Mouse (Mus musculus) thymus, adult 2 months (tissue): Measurements from ENCODE around the gene Tbc1d16. TPM values are rescaled to one million over a fixed set of nuclear protein-coding genes. Genes with fewer than 3 reads are reported as not detected.

Experiments used
- DNase-seq: peaks from one replicate; pipeline ENCODE4 v3.0.0; 2021
- H3K27ac ChIP-seq: fragments of 200-500 bp; 2 replicates; pipeline ENCODE4 v1.5.1; 2012; ENCODE audit warnings: low read length, control low read depth; ENCODE audit not compliant: control insufficient read depth, insufficient read depth
- H3K27me3 ChIP-seq: fragments of 200-500 bp; 2 replicates; pipeline ENCODE4 v1.6.1; 2012; ENCODE audit warnings: mild to moderate bottlenecking, low read length, moderate library complexity, mixed read lengths; ENCODE audit not compliant: control insufficient read depth, insufficient read depth
- H3K36me3 ChIP-seq: fragments of 200-500 bp; 2 replicates; pipeline ENCODE4 v1.6.1; 2012; ENCODE audit warnings: mild to moderate bottlenecking, low read length, moderate library complexity; ENCODE audit not compliant: control insufficient read depth, insufficient read depth
- H3K4me1 ChIP-seq: fragments of 200-500 bp; replicated peaks from 2 replicates; pipeline ENCODE4 v1.6.1; 2012; ENCODE audit warnings: low read length; ENCODE audit not compliant: control insufficient read depth, insufficient read depth
- H3K4me3 ChIP-seq: fragments of 200-500 bp; 2 replicates; pipeline ENCODE4 v1.5.1; 2012; ENCODE audit warnings: mild to moderate bottlenecking, low read length, control low read depth, moderate library complexity; ENCODE audit not compliant: control insufficient read depth, insufficient read depth
- CTCF ChIP-seq: fragments of 200-500 bp; IDR thresholded peaks from 2 replicates; pipeline ENCODE4 v1.5.1; 2012; ENCODE audit warnings: mild to moderate bottlenecking, control low read depth, low read length, moderate library complexity, borderline replicate concordance; ENCODE audit not compliant: control insufficient read depth, poor library complexity, insufficient read depth; ENCODE audit errors: extremely low read depth
- POLR2A ChIP-seq: fragments of 200-500 bp; IDR thresholded peaks from 2 replicates; pipeline ENCODE4 v1.6.1; 2012; ENCODE audit warnings: mild to moderate bottlenecking, low read length, control low read depth, moderate library complexity; ENCODE audit not compliant: control insufficient read depth, poor library complexity, insufficient read depth; ENCODE audit errors: extremely low read depth
- WGBS: fragments of 180-500 bp; shearing (Covaris S2); methylation state at CpG from one replicate; pipeline ENCODE4 v1.1.7; 2018; 5-methylcytosine and 5-hydroxymethylcytosine counted together
- polyA plus RNA-seq: library from polyadenylated mRNA; depleted of rRNA; stranded (reverse); fragments of >200 nt; gene quantifications from 2 replicates; pipeline ENCODE4 v1.2.3, GENCODE M21; 2012

The Tbc1d16 gene
- polyA plus RNA-seq, 1 experiment: 12.0 TPM

DNA sequence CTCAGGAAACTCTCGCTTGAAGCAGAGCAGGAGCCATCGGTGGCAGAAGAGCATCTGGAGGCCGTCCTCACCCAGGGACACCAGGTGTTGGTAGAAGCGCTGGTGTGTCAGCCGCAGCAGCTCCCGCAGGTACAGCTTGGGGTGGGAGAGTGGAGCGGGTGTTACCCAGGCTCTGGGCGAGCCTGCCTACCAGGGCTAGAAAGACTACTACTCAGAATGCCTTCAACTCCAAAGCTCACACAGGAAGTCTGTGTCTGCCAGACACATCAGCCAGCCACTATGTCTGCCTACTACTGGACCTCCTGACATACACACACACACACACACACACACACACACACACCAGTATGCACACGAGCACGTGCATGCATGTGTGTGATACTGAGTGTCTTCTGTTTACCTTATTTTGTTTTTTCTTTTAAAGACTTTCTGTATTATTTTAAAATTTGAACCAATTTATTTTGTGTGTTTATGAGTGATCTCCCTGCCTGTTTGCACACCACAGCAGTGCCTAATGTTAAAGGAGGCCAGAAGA, 77.2 kb downstream of the Tbc1d16 start:
- H3K27ac ChIP-seq: no peak overlapping the region
- DNase-seq: no peak
- TF ChIP-seq POLR2A (no peak), CTCF (no peak)
- no peaks in the 10 kb centered on the region for H3K36me3 ChIP-seq
- no peak overlapping the region; the same call in 1 of the 2 replicates for H3K4me3 ChIP-seq
- no peaks in the 10 kb centered on the region for H3K27me3 ChIP-seq
- peaks cover 8% of the 10 kb centered on the region for H3K4me1 ChIP-seq
- 55% methylated on average over 10 of the region's 10 CpGs for WGBS

DNA sequence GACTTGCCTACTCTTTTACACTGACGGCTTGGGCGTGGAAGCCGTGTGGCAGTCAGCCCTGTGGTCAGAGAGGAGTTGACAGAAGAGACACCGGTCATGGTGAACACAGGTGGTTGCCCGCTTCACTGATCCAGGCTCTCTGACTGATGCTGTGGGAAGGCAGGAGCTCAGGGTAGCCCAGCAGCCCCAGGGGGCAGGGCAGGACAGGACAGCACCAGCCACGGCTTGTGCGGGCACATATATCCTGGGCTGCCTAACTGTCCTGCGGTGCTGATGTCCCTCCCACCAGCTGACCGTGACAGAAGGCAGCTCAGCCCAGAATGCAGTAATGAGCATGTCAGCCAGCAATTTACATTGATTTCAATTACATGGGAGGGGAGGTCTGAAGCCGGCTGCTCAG, 77.9 kb downstream of the Tbc1d16 start:
- H3K4me1 ChIP-seq: peaks cover 8% of the 10 kb centered on the region
- no peaks in the 10 kb centered on the region for H3K36me3 ChIP-seq
- no peaks in the 10 kb centered on the region for H3K27me3 ChIP-seq
- DNase-seq: no peak
- WGBS: 83% methylated on average over 10 of the region's 10 CpGs
- H3K4me3 ChIP-seq: no peak overlapping the region
- H3K27ac ChIP-seq: no peak overlapping the region
- TF ChIP-seq CTCF: no peak
- no peak for TF ChIP-seq POLR2A

DNA sequence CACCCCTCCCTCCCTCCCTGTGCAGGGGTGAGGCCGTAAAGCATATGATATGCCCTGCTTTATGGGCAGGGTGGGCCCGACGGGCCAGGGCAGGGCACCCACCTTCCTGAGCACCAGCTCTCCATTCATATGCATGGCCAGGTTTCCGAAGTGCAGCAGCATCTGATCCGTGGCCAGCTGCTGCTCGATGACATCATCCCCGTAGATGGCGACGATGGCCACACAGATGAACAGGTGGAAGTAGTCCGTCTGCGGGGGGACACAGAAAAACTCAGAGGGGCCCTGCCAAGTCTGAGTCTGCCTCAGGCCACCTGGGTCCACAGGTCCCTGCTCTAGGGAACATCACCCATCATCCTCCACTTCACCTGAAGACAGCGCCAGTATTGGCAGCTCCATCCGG, 79.5 kb downstream of the Tbc1d16 start:
- H3K4me1 ChIP-seq: peaks cover 19% of the 10 kb centered on the region
- H3K36me3 ChIP-seq: no peaks in the 10 kb centered on the region
- TF ChIP-seq CTCF (no peak), POLR2A (no peak)
- no peak overlapping the region for H3K27ac ChIP-seq
- no peak overlapping the region for H3K4me3 ChIP-seq
- 94% methylated on average over 13 of the region's 13 CpGs for whole genome bisulfite sequencing
- DNase-seq: no peak
- no peaks in the 10 kb centered on the region for H3K27me3 ChIP-seq

DNA sequence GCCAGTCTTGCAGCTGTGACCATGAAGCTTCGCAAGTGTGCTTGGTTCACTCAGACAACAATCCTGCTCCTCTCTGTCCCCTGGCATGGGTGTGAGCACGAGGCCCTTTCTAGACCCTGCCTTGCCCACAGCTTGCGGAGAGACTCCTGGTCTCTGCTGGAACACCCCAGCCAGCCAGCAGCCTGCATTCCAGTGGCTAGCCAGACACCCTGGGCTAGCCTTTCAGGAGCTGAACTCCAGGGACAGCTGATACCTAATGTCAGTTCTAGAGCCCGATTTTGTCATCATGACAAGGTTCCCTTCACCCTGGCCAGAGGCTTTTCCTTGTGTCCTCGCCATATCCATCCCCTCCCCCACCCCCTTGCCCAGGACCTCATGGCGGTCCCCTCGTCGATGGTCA, 81.1 kb downstream of the Tbc1d16 start:
- no peaks in the 10 kb centered on the region for H3K27me3 ChIP-seq
- WGBS: 87% methylated on average over 8 of the region's 8 CpGs
- H3K36me3 ChIP-seq: no peaks in the 10 kb centered on the region
- TF ChIP-seq POLR2A (no peak), CTCF (no peak)
- H3K4me1 ChIP-seq: peaks cover 28% of the 10 kb centered on the region
- no peak for DNase-seq
- no peak overlapping the region for H3K4me3 ChIP-seq
- H3K27ac ChIP-seq: no peak overlapping the region

DNA sequence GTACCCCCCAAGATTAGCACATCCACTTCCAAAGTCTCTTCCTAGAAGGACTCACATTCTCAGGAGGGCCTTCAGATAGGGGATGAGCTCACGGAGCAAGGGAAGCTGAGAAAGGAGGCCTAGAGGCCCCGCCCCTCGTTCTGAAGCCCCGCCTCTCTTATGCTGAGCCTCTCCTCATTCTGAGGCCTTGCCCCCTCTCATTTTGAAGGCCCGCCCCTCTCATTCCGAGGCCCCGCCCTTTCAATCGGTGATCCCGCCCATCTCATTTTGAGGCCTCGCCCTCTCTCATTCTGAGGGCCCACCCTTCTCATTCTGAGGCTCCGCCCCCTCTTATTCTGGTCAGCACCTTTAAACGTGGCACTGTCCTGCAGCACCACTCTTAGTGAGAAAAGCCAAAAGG, 82.2 kb downstream of the Tbc1d16 start:
- no peak overlapping the region for H3K4me3 ChIP-seq
- 78% methylated on average over 12 of the region's 12 CpGs for WGBS
- no peak for DNase-seq
- no peaks in the 10 kb centered on the region for H3K27me3 ChIP-seq
- no peak overlapping the region for H3K27ac ChIP-seq
- no peaks in the 10 kb centered on the region for H3K36me3 ChIP-seq
- TF ChIP-seq CTCF (no peak), POLR2A (no peak)
- peaks cover 29% of the 10 kb centered on the region for H3K4me1 ChIP-seq

GRCm38 (mm10) chr11:119144801-119145475, 83.4 kb downstream of the Tbc1d16 start:
- DNase-seq: no peak
- WGBS: 97% methylated on average over 16 of the region's 16 CpGs
- no peaks in the 10 kb centered on the region for H3K27me3 ChIP-seq

More at GRCm38 (mm10) chr11:119144801-119145475, 83.4 kb downstream of the Tbc1d16 start:
- Histone ChIP-seq H3K36me3 (no peaks in the 10 kb centered on the region), H3K27ac (no peak overlapping the region), H3K4me1 (peaks cover 20% of the 10 kb centered on the region), H3K4me3 (no peak overlapping the region)
- TF ChIP-seq CTCF: no peak
- no peak for TF ChIP-seq POLR2A
